13 mouse cellular contexts compared by ENCODE assay signal in the genomic region with DNA sequence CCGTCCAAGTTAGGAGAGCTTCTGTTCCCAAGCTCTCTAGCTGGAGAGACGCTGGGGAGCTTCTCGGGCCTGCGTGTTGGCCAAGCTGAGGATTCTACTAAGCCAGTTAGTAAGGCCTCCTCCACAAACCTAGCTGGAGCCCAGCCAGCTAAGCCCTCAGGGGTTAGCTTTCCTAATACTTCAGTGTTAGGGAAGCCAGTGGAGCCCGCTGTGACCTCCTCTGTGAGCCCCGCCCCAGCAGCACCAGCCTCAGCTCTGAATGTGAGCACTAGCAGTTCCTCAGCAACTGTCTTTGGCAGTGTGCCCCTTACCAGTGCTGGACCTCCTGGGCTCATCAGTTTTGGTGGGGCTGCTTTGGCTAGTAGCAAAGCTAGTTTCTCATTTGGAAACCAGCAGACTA. TPM values are rescaled to one million over a fixed set of nuclear protein-coding genes. Genes with fewer than 3 reads are reported as not detected.
DNase-seq lines count a peak whose midpoint lies in the region; ATAC-seq lines count a peak whose summit lies in the region.
"Had no signal": no experiment of that assay in that cellular context is flagged by ENCODE, and none has a peak within 500 bp of the region (broad histone marks: within the 10 kb centered on the region; RNA-seq: fewer than 3 reads in every experiment).

No protein-coding gene starts in this region.

- peaks cover 92% of the 10 kb centered on the region for H3K36me3 ChIP-seq in midbrain, embryonic 14.5 days (ENCODE audit: control insufficient read depth, insufficient read depth, low read length)
- peaks cover 59% of the 10 kb centered on the region for H3K36me3 ChIP-seq in midbrain, embryonic 15.5 days (replicated peaks)

- intact Hi-C loops in left cerebral cortex, postnatal 14 days (cut with DNase I) = loop anchor here (5.0 kb wide), 1 partner anchor 99 kb away; no protein-coding TSS in a partner anchor

- WGBS in midbrain, embryonic 14.5 days = 91% methylated on average over 6 of the region's 6 CpGs
- 81% methylated on average over 6 of the region's 6 CpGs for WGBS in midbrain, embryonic 15.5 days

- H3K4me2 ChIP-seq in midbrain, embryonic 14.5 days (ENCODE audit: low read length) = no peak overlapping the region
- no peak overlapping the region for H3K4me2 ChIP-seq in midbrain, embryonic 15.5 days
- H3K4me2 ChIP-seq: intestine, embryonic 15.5 days; midbrain, embryonic 13.5 days had no signal

- no peak overlapping the region for H3K27ac ChIP-seq in midbrain, embryonic 14.5 days (replicated peaks; ENCODE audit: low read depth, low read length)
- no peak overlapping the region for H3K27ac ChIP-seq in midbrain, embryonic 15.5 days
- H3K27ac ChIP-seq: intestine, embryonic 15.5 days; left cerebral cortex, adult 2 months; midbrain, embryonic 13.5 days had no signal

- H3K4me3 ChIP-seq in midbrain, embryonic 14.5 days (replicated peaks; ENCODE audit: low read depth, low read length) = no peak overlapping the region
- H3K4me3 ChIP-seq in midbrain, embryonic 15.5 days = no peak overlapping the region
- H3K4me3 ChIP-seq: intestine, embryonic 15.5 days; left cerebral cortex, adult 2 months; midbrain, embryonic 13.5 days had no signal

- H3K27me3 ChIP-seq in midbrain, embryonic 14.5 days (ENCODE audit: control insufficient read depth, insufficient read depth, low read length) = no peaks in the 10 kb centered on the region
- H3K27me3 ChIP-seq in midbrain, embryonic 15.5 days (replicated peaks) = no peaks in the 10 kb centered on the region
- H3K27me3 ChIP-seq: intestine, embryonic 15.5 days; midbrain, embryonic 13.5 days had no signal

- no peak overlapping the region for H3K9ac ChIP-seq in midbrain, embryonic 14.5 days (replicated peaks; ENCODE audit: low read length)
- no peak overlapping the region for H3K9ac ChIP-seq in midbrain, embryonic 15.5 days
- H3K9ac ChIP-seq: intestine, embryonic 15.5 days; liver, postnatal 0 days; midbrain, embryonic 13.5 days had no signal

- peak; percentile 5 for DNase-seq in midbrain, embryonic 14.5 days
- peak; percentile 86 for DNase-seq in adrenal gland, postnatal 10 days
- peak; percentile 45 for DNase-seq in fat pad, adult 2 months (ENCODE audit: extremely low read depth, low read depth, low spot score)
- peak; percentile 39 for DNase-seq in heart, postnatal 4 days
- DNase-seq in layer of hippocampus, adult 9-11 months = no peak
- DNase-seq in left cerebral cortex, postnatal 14 days (ENCODE audit: low spot score in 2 of 2) = no peak
- DNase-seq: liver, postnatal 0 days; retina, postnatal 1 day had no signal

- H3K4me1 ChIP-seq in midbrain, embryonic 14.5 days (ENCODE audit: control insufficient read depth, insufficient read depth, low read length) = no peaks in the 10 kb centered on the region
- H3K4me1 ChIP-seq in midbrain, embryonic 15.5 days = no peaks in the 10 kb centered on the region
- H3K4me1 ChIP-seq: intestine, embryonic 15.5 days; midbrain, embryonic 13.5 days had no signal

- no peak for ATAC-seq in midbrain, embryonic 14.5 days (ENCODE audit: low FRiP score, low TSS enrichment)
- ATAC-seq in midbrain, embryonic 15.5 days (replicated peaks) = no peak
- ATAC-seq: intestine, embryonic 15.5 days; liver, postnatal 0 days; midbrain, embryonic 13.5 days had no signal

- no peaks in the 10 kb centered on the region for H3K9me3 ChIP-seq in midbrain, embryonic 14.5 days (ENCODE audit: control insufficient read depth, low read length)
- no peaks in the 10 kb centered on the region for H3K9me3 ChIP-seq in midbrain, embryonic 15.5 days
- H3K9me3 ChIP-seq: G1E; intestine, embryonic 15.5 days; midbrain, embryonic 13.5 days had no signal

RNA-seq across cellular contexts. Expression of a gene that starts 51.2 kb away (rescaled TPM):
- polyA plus RNA-seq in midbrain, embryonic 14.5 days (2014; fragmentation: Nextera tagmentation; extraction: Ambion mirVana) = 0.50 and 0.59 TPM in 2 replicates
- 0.65 and 0.80 TPM in 2 replicates for polyA plus RNA-seq in midbrain, embryonic 15.5 days (2015; fragmentation: Nextera tagmentation; extraction: Ambion mirVana)
- 1 to 10 TPM; 3.2 to 5.4 TPM for total RNA-seq in adrenal gland, postnatal 10 days (2021)
- total RNA-seq in heart, postnatal 4 days (2021) = 10 to 100 TPM; 40.9 to 42.5 TPM
- 1 to 10 TPM; 3.4 to 4.2 TPM for total RNA-seq in left cerebral cortex, postnatal 14 days (2021)

RNA-seq across cellular contexts. Expression of a gene that starts 59.2 kb away (rescaled TPM):
- 48.2 and 59.9 TPM in 2 replicates for polyA plus RNA-seq in midbrain, embryonic 14.5 days (2014; fragmentation: Nextera tagmentation; extraction: Ambion mirVana)
- polyA plus RNA-seq in midbrain, embryonic 15.5 days (2015; fragmentation: Nextera tagmentation; extraction: Ambion mirVana) = 71.0 and 75.0 TPM in 2 replicates
- 10 to 100 TPM; 47.4 to 57.8 TPM for total RNA-seq in adrenal gland, postnatal 10 days (2021)
- 10 to 100 TPM; 50.4 to 51.1 TPM for total RNA-seq in heart, postnatal 4 days (2021)
- total RNA-seq in left cerebral cortex, postnatal 14 days (2021) = 10 to 100 TPM; 51.3 to 53.5 TPM

Comparison
In these comparisons a context has a peak if more than half of its experiments do, and no peak if none do; other contexts are left out.
1. DNase-seq: peak in midbrain, embryonic 14.5 days (single experiment), adrenal gland, postnatal 10 days (single experiment), fat pad, adult 2 months (single experiment) and heart, postnatal 4 days (single experiment); none in layer of hippocampus, adult 9-11 months (single experiment) and left cerebral cortex, postnatal 14 days (0 of 2).
2. RNA of a gene that starts 51.2 kb away (total RNA-seq): 40.9 to 42.5 TPM in heart, postnatal 4 days; 3.2 to 5.4 TPM in adrenal gland, postnatal 10 days and 3.4 to 4.2 TPM in left cerebral cortex, postnatal 14 days; every median in the first group is over 4 times any median in the second.